9 mouse cellular contexts compared by ENCODE assay signal in genomic region chr11:115510507-115510888, GRCm38 (mm10). TPM values are rescaled to one million over a fixed set of nuclear protein-coding genes. Genes with fewer than 3 reads are reported as not detected.
DNase-seq lines count a peak whose midpoint lies in the region; ATAC-seq and TF ChIP-seq lines count a peak whose summit lies in the region.
"Had no signal": no experiment of that assay in that cellular context is flagged by ENCODE, and none has a peak within 500 bp of the region (broad histone marks: within the 10 kb centered on the region; RNA-seq: fewer than 3 reads in every experiment).

No protein-coding gene starts in this region.

- H3K4me1 ChIP-seq in heart, embryonic 10.5 days = peaks cover 77% of the 10 kb centered on the region
- H3K4me1 ChIP-seq in G1E (ENCODE audit: insufficient read depth, low read depth, low read length) = peaks cover 74% of the 10 kb centered on the region
- peaks cover 70% of the 10 kb centered on the region for H3K4me1 ChIP-seq in hindbrain, embryonic 13.5 days (replicated peaks)
- H3K4me1 ChIP-seq in midbrain, embryonic 10.5 days = peaks cover 77% of the 10 kb centered on the region

- no peak for ATAC-seq in G1E (ENCODE audit: extremely low read depth, insufficient number of reproducible peaks, low FRiP score, poor library complexity, severe bottlenecking)
- ATAC-seq in hindbrain, embryonic 13.5 days (ENCODE audit: low FRiP score) = no peak
- no peak for ATAC-seq in monocyte, adult 5-6 weeks (replicated peaks; ENCODE audit: insufficient number of reproducible peaks, low FRiP score, low TSS enrichment, poor library complexity, severe bottlenecking)

- peak overlapping the region; percentile 45 for H3K4me3 ChIP-seq in heart, embryonic 10.5 days
- H3K4me3 ChIP-seq in G1E (ENCODE audit: low read depth, low read length) = peak overlapping the region; percentile 41; the same call in 1 of the 2 replicates
- H3K4me3 ChIP-seq in hindbrain, embryonic 13.5 days = peak overlapping the region; percentile 98
- peak overlapping the region; percentile 100 for H3K4me3 ChIP-seq in midbrain, embryonic 10.5 days

- 32% methylated on average over 5 of the region's 5 CpGs for WGBS in heart, embryonic 10.5 days
- 47% methylated on average over 5 of the region's 5 CpGs for WGBS in hindbrain, embryonic 13.5 days
- WGBS in midbrain, embryonic 10.5 days = 62% methylated on average over 5 of the region's 5 CpGs

- peak overlapping the region; percentile 80 for H3K4me2 ChIP-seq in hindbrain, embryonic 13.5 days

- DNase-seq in heart, embryonic 10.5 days (ENCODE audit: low spot score) = no peak
- no peak for DNase-seq in heart, postnatal 14 days
- DNase-seq in G1E (ENCODE audit: low spot score) = no peak
- DNase-seq in midbrain, embryonic 10.5 days (ENCODE audit: low spot score) = no peak
- DNase-seq in layer of hippocampus, adult 9-11 months = no peak
- no peak for DNase-seq in B cell, adult 2 months

- TF ChIP-seq CTCF in G1E (IDR thresholded peaks at IDR 0.05; ENCODE audit: low read depth, low read length) = no peak

- H3K9me3 ChIP-seq in heart, embryonic 10.5 days = no peaks in the 10 kb centered on the region
- no peaks in the 10 kb centered on the region for H3K9me3 ChIP-seq in G1E (replicated peaks)
- no peaks in the 10 kb centered on the region for H3K9me3 ChIP-seq in hindbrain, embryonic 13.5 days
- H3K9me3 ChIP-seq in midbrain, embryonic 10.5 days (replicated peaks) = no peaks in the 10 kb centered on the region

- intact Hi-C loops in heart, postnatal 14 days (cut with DNase I) = no loop called here

- peak overlapping the region; percentile 77 for H3K27ac ChIP-seq in heart, embryonic 10.5 days
- no peak overlapping the region for H3K27ac ChIP-seq in hindbrain, embryonic 13.5 days
- H3K27ac ChIP-seq in midbrain, embryonic 10.5 days (replicated peaks) = peak overlapping the region; percentile 33

- no peaks in the 10 kb centered on the region for H3K27me3 ChIP-seq in heart, embryonic 10.5 days (ENCODE audit: insufficient read depth, poor library complexity, severe bottlenecking)
- no peaks in the 10 kb centered on the region for H3K27me3 ChIP-seq in G1E (ENCODE audit: insufficient read depth, low read length)
- no peaks in the 10 kb centered on the region for H3K27me3 ChIP-seq in hindbrain, embryonic 13.5 days
- H3K27me3 ChIP-seq in midbrain, embryonic 10.5 days (ENCODE audit: low read depth, poor library complexity, severe bottlenecking) = no peaks in the 10 kb centered on the region

- H3K36me3 ChIP-seq in heart, embryonic 10.5 days = peaks cover 10% of the 10 kb centered on the region; the same call in 1 of the 2 replicates
- H3K36me3 ChIP-seq in G1E (replicated peaks) = peaks cover 54% of the 10 kb centered on the region
- H3K36me3 ChIP-seq in hindbrain, embryonic 13.5 days = no peaks in the 10 kb centered on the region
- peaks cover 33% of the 10 kb centered on the region for H3K36me3 ChIP-seq in midbrain, embryonic 10.5 days

- H3K9ac ChIP-seq in hindbrain, embryonic 13.5 days = peak overlapping the region; percentile 100

RNA-seq across cellular contexts. Expression of gene Jpt1, which starts 3.7 kb away (rescaled TPM):
- polyA plus RNA-seq in heart, embryonic 10.5 days (2016; fragmentation: Nextera tagmentation; extraction: Ambion mirVana) = 451 and 471 TPM in 2 replicates
- 100 to 1,000 TPM; 159 to 196 TPM for total RNA-seq in heart, postnatal 14 days (2021)
- total RNA-seq in G1E (2014; fragmentation: Nextera tagmentation) (172 and 222 TPM in 2 replicates), G1E (2017) (186 and 196 TPM in 2 replicates)
- 202 and 218 TPM in 2 replicates for polyA plus RNA-seq in G1E (2012)
- 1,452 and 1,454 TPM in 2 replicates for polyA plus RNA-seq in hindbrain, embryonic 13.5 days (2015; fragmentation: Nextera tagmentation; extraction: Ambion mirVana)
- 780 and 877 TPM in 2 replicates for polyA plus RNA-seq in midbrain, embryonic 10.5 days (2016; fragmentation: Nextera tagmentation; extraction: Ambion mirVana)
- total RNA-seq in monocyte, adult 5-6 weeks (2017) = 230 to 253 TPM (median 234 TPM) in 3 replicates

RNA-seq across cellular contexts. Expression of gene Nt5c, which starts 18.8 kb away (rescaled TPM):
- polyA plus RNA-seq in heart, embryonic 10.5 days (2016; fragmentation: Nextera tagmentation; extraction: Ambion mirVana) = 79.3 and 95.0 TPM in 2 replicates
- total RNA-seq in heart, postnatal 14 days (2021) = 10 to 100 TPM; 15.2 to 17.3 TPM
- total RNA-seq in G1E (2014; fragmentation: Nextera tagmentation) = 43.7 and 47.1 TPM in 2 replicates
- total RNA-seq in G1E (2017) = 145 and 161 TPM in 2 replicates
- polyA plus RNA-seq in G1E (2012) = 67.4 and 118 TPM in 2 replicates
- polyA plus RNA-seq in hindbrain, embryonic 13.5 days (2015; fragmentation: Nextera tagmentation; extraction: Ambion mirVana) = 104 and 105 TPM in 2 replicates
- 87.7 and 89.7 TPM in 2 replicates for polyA plus RNA-seq in midbrain, embryonic 10.5 days (2016; fragmentation: Nextera tagmentation; extraction: Ambion mirVana)
- total RNA-seq in monocyte, adult 5-6 weeks (2017) = 154 to 190 TPM (median 179 TPM) in 3 replicates

RNA-seq across cellular contexts. Expression of gene Sumo2, which starts 25.6 kb away (rescaled TPM):
- 713 and 931 TPM in 2 replicates for polyA plus RNA-seq in heart, embryonic 10.5 days (2016; fragmentation: Nextera tagmentation; extraction: Ambion mirVana)
- 100 to 1,000 TPM; 165 to 189 TPM for total RNA-seq in heart, postnatal 14 days (2021)
- 491 and 596 TPM in 2 replicates for total RNA-seq in G1E (2014; fragmentation: Nextera tagmentation)
- 642 and 699 TPM in 2 replicates for total RNA-seq in G1E (2017)
- polyA plus RNA-seq in G1E (2012) = 393 and 421 TPM in 2 replicates
- 1,174 and 1,182 TPM in 2 replicates for polyA plus RNA-seq in hindbrain, embryonic 13.5 days (2015; fragmentation: Nextera tagmentation; extraction: Ambion mirVana)
- 1,440 and 1,519 TPM in 2 replicates for polyA plus RNA-seq in midbrain, embryonic 10.5 days (2016; fragmentation: Nextera tagmentation; extraction: Ambion mirVana)
- total RNA-seq in monocyte, adult 5-6 weeks (2017) = 356 to 417 TPM (median 357 TPM) in 3 replicates

RNA-seq across cellular contexts. Expression of gene Armc7, which starts 35.0 kb away (rescaled TPM):
- 5.4 and 7.6 TPM in 2 replicates for polyA plus RNA-seq in heart, embryonic 10.5 days (2016; fragmentation: Nextera tagmentation; extraction: Ambion mirVana)
- 1 to 10 TPM; 1.3 to 1.7 TPM for total RNA-seq in heart, postnatal 14 days (2021)
- 6.0 and 8.4 TPM in 2 replicates for total RNA-seq in G1E (2014; fragmentation: Nextera tagmentation)
- total RNA-seq in G1E (2017) = 5.9 and 7.8 TPM in 2 replicates
- polyA plus RNA-seq in G1E (2012) = 24.4 and 29.0 TPM in 2 replicates
- 16.9 and 18.0 TPM in 2 replicates for polyA plus RNA-seq in hindbrain, embryonic 13.5 days (2015; fragmentation: Nextera tagmentation; extraction: Ambion mirVana)
- polyA plus RNA-seq in midbrain, embryonic 10.5 days (2016; fragmentation: Nextera tagmentation; extraction: Ambion mirVana) = 6.6 and 9.4 TPM in 2 replicates
- 23.8 to 24.6 TPM (median 24.2 TPM) in 3 replicates for total RNA-seq in monocyte, adult 5-6 weeks (2017)

RNA-seq across cellular contexts. Expression of gene Slc16a5, which starts 48.2 kb away (rescaled TPM):
- 0.33 and 0.36 TPM in 2 replicates for polyA plus RNA-seq in heart, embryonic 10.5 days (2016; fragmentation: Nextera tagmentation; extraction: Ambion mirVana)
- 1 to 10 TPM in 1 of 2 experiments, not detected in 1; 5.1 TPM for total RNA-seq in heart, postnatal 14 days (2021)
- total RNA-seq in G1E (2014; fragmentation: Nextera tagmentation) = not detected in 2 replicates
- total RNA-seq in G1E (2017) = 0.05 TPM in 1 of 2 replicates, not detected in the other
- polyA plus RNA-seq in G1E (2012) = not detected in 2 replicates
- polyA plus RNA-seq in hindbrain, embryonic 13.5 days (2015; fragmentation: Nextera tagmentation; extraction: Ambion mirVana) = 0.19 TPM in 1 of 2 replicates, not detected in the other
- 0.11 and 0.17 TPM in 2 replicates for polyA plus RNA-seq in midbrain, embryonic 10.5 days (2016; fragmentation: Nextera tagmentation; extraction: Ambion mirVana)
- total RNA-seq in monocyte, adult 5-6 weeks (2017) = 0.39 TPM in 1 of 3 replicates, not detected in the others
- total RNA-seq: left cerebral cortex, postnatal 36 days had no signal

Comparison
In these comparisons a context has a peak if more than half of its experiments do, and no peak if none do; other contexts are left out.
1. H3K4me3 ChIP-seq: peak in every context shown above with its lines; median percentile 100 in midbrain, embryonic 10.5 days; 98 in hindbrain, embryonic 13.5 days; 45 in heart, embryonic 10.5 days; 41 in G1E.